Mouse (Mus musculus) thymus, adult 2 months (tissue): Measurements from ENCODE around the gene Slc10a6. TPM values are rescaled to one million over a fixed set of nuclear protein-coding genes. Genes with fewer than 3 reads are reported as not detected.

ENCODE experiments used
- DNase-seq: peaks from one replicate; pipeline ENCODE4 v3.0.0; 2021
- H3K27ac ChIP-seq: fragments of 200-500 bp; 2 replicates; pipeline ENCODE4 v1.5.1; 2012; ENCODE audit warnings: low read length, control low read depth; ENCODE audit not compliant: control insufficient read depth, insufficient read depth
- H3K27me3 ChIP-seq: fragments of 200-500 bp; 2 replicates; pipeline ENCODE4 v1.6.1; 2012; ENCODE audit warnings: mild to moderate bottlenecking, low read length, moderate library complexity, mixed read lengths; ENCODE audit not compliant: control insufficient read depth, insufficient read depth
- H3K36me3 ChIP-seq: fragments of 200-500 bp; 2 replicates; pipeline ENCODE4 v1.6.1; 2012; ENCODE audit warnings: mild to moderate bottlenecking, low read length, moderate library complexity; ENCODE audit not compliant: control insufficient read depth, insufficient read depth
- H3K4me1 ChIP-seq: fragments of 200-500 bp; replicated peaks from 2 replicates; pipeline ENCODE4 v1.6.1; 2012; ENCODE audit warnings: low read length; ENCODE audit not compliant: control insufficient read depth, insufficient read depth
- H3K4me3 ChIP-seq: fragments of 200-500 bp; 2 replicates; pipeline ENCODE4 v1.5.1; 2012; ENCODE audit warnings: mild to moderate bottlenecking, low read length, control low read depth, moderate library complexity; ENCODE audit not compliant: control insufficient read depth, insufficient read depth
- CTCF ChIP-seq: fragments of 200-500 bp; IDR thresholded peaks from 2 replicates; pipeline ENCODE4 v1.5.1; 2012; ENCODE audit warnings: mild to moderate bottlenecking, control low read depth, low read length, moderate library complexity, borderline replicate concordance; ENCODE audit not compliant: control insufficient read depth, poor library complexity, insufficient read depth; ENCODE audit errors: extremely low read depth
- POLR2A ChIP-seq: fragments of 200-500 bp; IDR thresholded peaks from 2 replicates; pipeline ENCODE4 v1.6.1; 2012; ENCODE audit warnings: mild to moderate bottlenecking, low read length, control low read depth, moderate library complexity; ENCODE audit not compliant: control insufficient read depth, poor library complexity, insufficient read depth; ENCODE audit errors: extremely low read depth
- WGBS: fragments of 180-500 bp; shearing (Covaris S2); methylation state at CpG from one replicate; pipeline ENCODE4 v1.1.7; 2018; 5-methylcytosine and 5-hydroxymethylcytosine counted together
- polyA plus RNA-seq: library from polyadenylated mRNA; depleted of rRNA; stranded (reverse); fragments of >200 nt; gene quantifications from 2 replicates; pipeline ENCODE4 v1.2.3, GENCODE M21; 2012

Gene Slc10a6
- polyA plus RNA-seq, 1 experiment, result 1.6 TPM

GRCm38 (mm10) chr5:103665876-103666275, 36.7 kb upstream of the Slc10a6 start:
- H3K4me1 ChIP-seq, result no peaks in the 10 kb centered on the region
- H3K27me3 ChIP-seq, result no peaks in the 10 kb centered on the region
- no peak for TF ChIP-seq POLR2A
- no peak for TF ChIP-seq CTCF
- no peak overlapping the region for H3K4me3 ChIP-seq
- no peaks in the 10 kb centered on the region for H3K36me3 ChIP-seq
- DNase-seq, result no peak
- 88% methylated on average over 2 of the region's 2 CpGs for WGBS
- H3K27ac ChIP-seq, result no peak overlapping the region

GRCm38 (mm10) chr5:103664932-103665331, 35.7 kb upstream of the Slc10a6 start:
- no peak for DNase-seq
- Histone ChIP-seq H3K36me3 (no peaks in the 10 kb centered on the region), H3K4me3 (no peak overlapping the region), H3K27me3 (no peaks in the 10 kb centered on the region), H3K27ac (no peak overlapping the region), H3K4me1 (no peaks in the 10 kb centered on the region)
- 95% methylated on average over 9 of the region's 9 CpGs for WGBS
- TF ChIP-seq POLR2A, result no peak

- TF ChIP-seq CTCF, result no peak
- TF ChIP-seq POLR2A, result no peak
- peak; percentile 16 for DNase-seq
- Histone ChIP-seq H3K4me3 (no peak overlapping the region), H3K27me3 (no peaks in the 10 kb centered on the region), H3K36me3 (no peaks in the 10 kb centered on the region), H3K4me1 (no peaks in the 10 kb centered on the region; the same call in 1 of the 2 replicates), H3K27ac (no peak overlapping the region)
- 27% methylated on average over 3 of the region's 3 CpGs for WGBS
Measured at GRCm38 (mm10) chr5:103659571-103659970, 30.4 kb upstream of the Slc10a6 start.

- H3K4me3 ChIP-seq, result no peak overlapping the region
- H3K27ac ChIP-seq, result no peak overlapping the region
- no peak for TF ChIP-seq POLR2A
- TF ChIP-seq CTCF, result no peak
- 72% methylated on average over 5 of the region's 5 CpGs for WGBS
- no peaks in the 10 kb centered on the region for H3K36me3 ChIP-seq
- no peaks in the 10 kb centered on the region; the same call in 1 of the 2 replicates for H3K4me1 ChIP-seq
- no peaks in the 10 kb centered on the region for H3K27me3 ChIP-seq
- DNase-seq, result peak; percentile 18
Measured at GRCm38 (mm10) chr5:103658921-103659320, 29.7 kb upstream of the Slc10a6 start.

- TF ChIP-seq CTCF (peak; percentile 73), POLR2A (no peak)
- WGBS, result 3% methylated on average over 56 of the region's 56 CpGs
- peak; percentile 87 for DNase-seq
- no peak within 1 kb of the TSS for H3K27ac ChIP-seq
- H3K27me3 ChIP-seq, result no peaks in the 10 kb centered on the region
- peak within 1 kb of the TSS; percentile 42 for H3K4me3 ChIP-seq
- H3K36me3 ChIP-seq, result no peaks in the 10 kb centered on the region
- H3K4me1 ChIP-seq, result no peaks in the 10 kb centered on the region; the same call in 1 of the 2 replicates
Measured at GRCm38 (mm10) chr5:103655346-103656118, 26.3 kb upstream of the Slc10a6 start, which contains the start of gene 1700016H13Rik. Gene 1700016H13Rik (minus strand): TSS chr5:103656010.

GRCm38 (mm10) chr5:103654780-103655179, 25.6 kb upstream of the Slc10a6 start:
- 82% methylated on average over 4 of the region's 4 CpGs for WGBS
- H3K4me3 ChIP-seq, result no peak overlapping the region

GRCm38 (mm10) chr5:103654225-103654624, 25.0 kb upstream of the Slc10a6 start:
- Histone ChIP-seq H3K4me3 (no peak overlapping the region), H3K27ac (no peak overlapping the region), H3K27me3 (no peaks in the 10 kb centered on the region), H3K4me1 (no peaks in the 10 kb centered on the region; the same call in 1 of the 2 replicates), H3K36me3 (no peaks in the 10 kb centered on the region)
- TF ChIP-seq POLR2A, result no peak
- no peak for TF ChIP-seq CTCF
- peak; percentile 46 for DNase-seq
- WGBS, result 56% methylated on average over 6 of the region's 6 CpGs

More at GRCm38 (mm10) chr5:103654780-103655179, 25.6 kb upstream of the Slc10a6 start:
- no peaks in the 10 kb centered on the region for H3K27me3 ChIP-seq
- H3K36me3 ChIP-seq, result no peaks in the 10 kb centered on the region
- H3K27ac ChIP-seq, result no peak overlapping the region
- no peaks in the 10 kb centered on the region; the same call in 1 of the 2 replicates for H3K4me1 ChIP-seq
- no peak for TF ChIP-seq CTCF
- TF ChIP-seq POLR2A, result no peak
- no peak for DNase-seq
